Mouse (Mus musculus) CD8-positive naive resting alpha-beta T cell, adult 57 days (primary cell): ENCODE measurements around the gene Zdhhc16. TPM values are rescaled to one million over a fixed set of nuclear protein-coding genes. Genes with fewer than 3 reads are reported as not detected.

Experiments used
- total RNA-seq: library from RNA; stranded (reverse); gene quantifications from one replicate; pipeline ENCODE4 v1.2.4, GENCODE M21; 2023

Zdhhc16 gene
- 24.0 TPM for total RNA-seq

GRCm38 (mm10) chr19:41933179-41934086 lies at the start of gene Zdhhc16, which contains the start of gene Exosc1:
Zdhhc16 (plus strand) TSS chr19:41933480.
Exosc1 (minus strand) TSS chr19:41933423.

GRCm38 (mm10) chr19:41895460-41896318 lies 37.6 kb upstream of the Zdhhc16 start, which contains the start of gene Rrp12:
Rrp12 (minus strand) TSS chr19:41896173.

GRCm38 (mm10) chr19:41911178-41912073 lies 21.9 kb upstream of the Zdhhc16 start, which contains the start of gene Pgam1:
Pgam1 (plus strand) TSS chr19:41911923.

GRCm38 (mm10) chr19:41980819-41981594 lies 47.7 kb downstream of the Zdhhc16 start, which contains the start of gene Mms19:
Mms19 (minus strand) TSS chr19:41981157.

GRCm38 (mm10) chr19:41981595-41981927 lies 48.3 kb downstream of the Zdhhc16 start, which contains the start of gene Ubtd1:
Ubtd1 (plus strand) TSS chr19:41981763.

Other genes with a start within 250 kb of the Zdhhc16 start
- 0.15 TPM for gene Slit1, start 189.8 kb upstream of the Zdhhc16 start, total RNA-seq
- 2.9 TPM for gene Arhgap19, start 131.4 kb upstream of the Zdhhc16 start, total RNA-seq
- 67.5 TPM for gene Frat1, start 103.5 kb upstream of the Zdhhc16 start, total RNA-seq
- 98.7 TPM for gene Frat2, start 85.3 kb upstream of the Zdhhc16 start, total RNA-seq
- 35.0 TPM for gene Rrp12, start 37.3 kb upstream of the Zdhhc16 start, total RNA-seq
- 47.8 TPM for gene Pgam1, start 21.6 kb upstream of the Zdhhc16 start, total RNA-seq
- 36.5 TPM for gene Exosc1, start 57 bp upstream of the Zdhhc16 start, total RNA-seq
- gene Mms19, start 47.7 kb downstream of the Zdhhc16 start, total RNA-seq: 112 TPM
- 11.9 TPM for gene Ubtd1, start 48.3 kb downstream of the Zdhhc16 start, total RNA-seq
- not detected for gene Ankrd2, start 102.5 kb downstream of the Zdhhc16 start, total RNA-seq
- gene Hoga1, start 112.1 kb downstream of the Zdhhc16 start, total RNA-seq: not detected
- gene 4933411K16Rik, start 118.8 kb downstream of the Zdhhc16 start, total RNA-seq: not detected
- not detected for gene Morn4, start 152.9 kb downstream of the Zdhhc16 start, total RNA-seq
- gene Pi4k2a, start 157.0 kb downstream of the Zdhhc16 start, total RNA-seq: 49.5 TPM
- 7.1 TPM for gene Avpi1, start 195.6 kb downstream of the Zdhhc16 start, total RNA-seq
- 19.4 TPM for gene Marveld1, start 213.9 kb downstream of the Zdhhc16 start, total RNA-seq
- gene Zfyve27, start 230.5 kb downstream of the Zdhhc16 start, total RNA-seq: 82.2 TPM